Mouse (Mus musculus) retina, postnatal 1 day (tissue): ENCODE measurements at regions not wholly inside any gene's neighbourhood (a gene's known extent, or its start where the extent isn't known, plus 50 kb on each side); places are given as distances from the start of the nearest gene placed in this dataset.

ENCODE experiments used
- DNase-seq: peaks from one replicate; pipeline ENCODE4 v3.0.0-alpha.2; 2012

- no peak for DNase-seq
Observed at GRCm38 (mm10) chr7:128834894-128835293, 90.2 kb downstream of the Sec23ip start.

GRCm38 (mm10) chr7:128836435-128836834 is 91.7 kb downstream of the Sec23ip start:
- DNase-seq = no peak

- DNase-seq = no peak
Observed at GRCm38 (mm10) chr7:128842561-128842960, 97.8 kb downstream of the Sec23ip start.

- DNase-seq = no peak
Observed at GRCm38 (mm10) chr7:128843576-128843975, 98.8 kb downstream of the Sec23ip start.

GRCm38 (mm10) chr7:128849261-128849660 is 104.5 kb downstream of the Sec23ip start:
- DNase-seq = peak; percentile 93

- DNase-seq = peak; percentile 34
Observed at GRCm38 (mm10) chr7:128854193-128854592, 109.5 kb downstream of the Sec23ip start.

- DNase-seq = peak; percentile 54
Observed at GRCm38 (mm10) chr7:128854690-128855343, 110.1 kb downstream of the Sec23ip start.

- peak; percentile 81 for DNase-seq
Observed at GRCm38 (mm10) chr7:128860141-128860540, 115.4 kb downstream of the Sec23ip start.

GRCm38 (mm10) chr7:128860709-128861108 is 116.0 kb downstream of the Sec23ip start:
- DNase-seq = peak; percentile 49

- DNase-seq = no peak
Observed at GRCm38 (mm10) chr7:128861376-128861775, 116.6 kb downstream of the Sec23ip start.

- DNase-seq = no peak
Observed at GRCm38 (mm10) chr7:128868799-128869198, 124.1 kb downstream of the Sec23ip start.

GRCm38 (mm10) chr7:128884015-128884414 is 139.3 kb downstream of the Sec23ip start:
- DNase-seq = peak; percentile 36

GRCm38 (mm10) chr7:128885551-128885950 is 140.8 kb downstream of the Sec23ip start:
- DNase-seq = peak; percentile 4

GRCm38 (mm10) chr7:128910134-128910533 is 165.4 kb downstream of the Sec23ip start:
- DNase-seq = no peak

GRCm38 (mm10) chr7:128937976-128938730 is 193.4 kb downstream of the Sec23ip start:
- DNase-seq = peak; percentile 66

GRCm38 (mm10) chr7:128960575-128960974 is 215.8 kb downstream of the Sec23ip start:
- DNase-seq = no peak

- DNase-seq = no peak
Observed at GRCm38 (mm10) chr7:128979904-128980303, 235.2 kb downstream of the Sec23ip start.

- peak; percentile 37 for DNase-seq
Observed at GRCm38 (mm10) chr7:128980827-128981226, 236.1 kb downstream of the Sec23ip start.

- no peak for DNase-seq
Observed at GRCm38 (mm10) chr7:128998759-128999158, 254.0 kb downstream of the Sec23ip start.

GRCm38 (mm10) chr7:129002419-129002818 is 254.4 kb upstream of the Plpp4 start:
- no peak for DNase-seq

- DNase-seq = no peak
Observed at GRCm38 (mm10) chr7:129003150-129003549, 253.7 kb upstream of the Plpp4 start.

GRCm38 (mm10) chr7:129016353-129016752 is 240.5 kb upstream of the Plpp4 start:
- no peak for DNase-seq

GRCm38 (mm10) chr7:129027116-129027515 is 229.7 kb upstream of the Plpp4 start:
- no peak for DNase-seq

GRCm38 (mm10) chr7:129048023-129048422 is 208.8 kb upstream of the Plpp4 start:
- no peak for DNase-seq
